Mouse (Mus musculus): ENCODE measurements around the gene Snx15.
"Not testable (repeated sequence)": the region's sequence is repeated elsewhere in the genome, so short reads cannot be mapped to it uniquely, and the experiment has no call there.

Gene Snx15

GRCm38 (mm10) chr19:6127760-6128341, at the start of gene Snx15:
Snx15 (minus strand) TSS chr19:6128304.
- peak; percentile 94 to 97 for DNase-seq

- DNase-seq = no peak
Observed at GRCm38 (mm10) chr19:6174771-6175170, 46.7 kb upstream of the Snx15 start.

- DNase-seq = no peak
Observed at GRCm38 (mm10) chr19:6171215-6171614, 43.1 kb upstream of the Snx15 start.

- no peak for DNase-seq
Observed at GRCm38 (mm10) chr19:6166750-6167149, 38.6 kb upstream of the Snx15 start.

GRCm38 (mm10) chr19:6163872-6164547, 35.9 kb upstream of the Snx15 start:
- DNase-seq = no peak

- no peak for DNase-seq
Observed at GRCm38 (mm10) chr19:6157220-6157619, 29.1 kb upstream of the Snx15 start.

- DNase-seq = no peak
Observed at GRCm38 (mm10) chr19:6156372-6156771, 28.3 kb upstream of the Snx15 start.

GRCm38 (mm10) chr19:6155174-6155573, 27.1 kb upstream of the Snx15 start:
- no peak for DNase-seq

GRCm38 (mm10) chr19:6144842-6145241, 16.7 kb upstream of the Snx15 start:
- no peak for DNase-seq

GRCm38 (mm10) chr19:6141394-6141749, 13.3 kb upstream of the Snx15 start, which contains the start of gene Arl2:
Arl2 (minus strand) TSS chr19:6141548.
- peak; percentile 52 to 74 for DNase-seq

- peak; percentile 84 to 89 for DNase-seq
Observed at GRCm38 (mm10) chr19:6140678-6141393, 12.7 kb upstream of the Snx15 start, which contains the start of gene Batf2. Batf2 (plus strand) TSS chr19:6140983.

GRCm38 (mm10) chr19:6140374-6140677, 12.2 kb upstream of the Snx15 start:
- no peak for DNase-seq

GRCm38 (mm10) chr19:6139701-6140100, 11.6 kb upstream of the Snx15 start:
- no peak for DNase-seq

GRCm38 (mm10) chr19:6136397-6136796, 8.3 kb upstream of the Snx15 start:
- DNase-seq = no peak

- not testable (repeated sequence) for DNase-seq
Observed at GRCm38 (mm10) chr19:6133197-6133596, 5.1 kb upstream of the Snx15 start.

- DNase-seq = no peak
Observed at GRCm38 (mm10) chr19:6132171-6132827, 4.2 kb upstream of the Snx15 start.

GRCm38 (mm10) chr19:6130414-6131128, 2.5 kb upstream of the Snx15 start:
- not testable (repeated sequence) for DNase-seq

- DNase-seq = no peak
Observed at GRCm38 (mm10) chr19:6126789-6127580, 1.1 kb downstream of the Snx15 start.

GRCm38 (mm10) chr19:6126289-6126688, 1.8 kb downstream of the Snx15 start:
- DNase-seq = no peak

- no peak for DNase-seq
Observed at GRCm38 (mm10) chr19:6124898-6125297, 3.2 kb downstream of the Snx15 start.

- DNase-seq = no peak
Observed at GRCm38 (mm10) chr19:6123330-6123729, 4.8 kb downstream of the Snx15 start.

- no peak for DNase-seq
Observed at GRCm38 (mm10) chr19:6121761-6122160, 6.3 kb downstream of the Snx15 start.

Data from thymus, adult 18-20 months (tissue).